16 mouse cellular contexts compared by ENCODE assay signal in genomic region chr5:130101724-130102123, GRCm38 (mm10).
"Had no signal": no experiment of that assay in that cellular context is flagged by ENCODE, and none has a peak within 500 bp of the region (broad histone marks: within the 10 kb centered on the region; RNA-seq: fewer than 3 reads in every experiment).

No protein-coding gene starts in this region.

- DNase-seq: retina, postnatal 1 day; right cerebral cortex, adult 18-20 months; right cerebral cortex, postnatal 14 days; right cerebral cortex, postnatal 25 days; right cerebral cortex, postnatal 4 days; spleen, adult 18-20 months; thymus, adult 18-20 months; thymus, adult 2 months; thymus, postnatal 14 days; thymus, postnatal 25 days; thymus, postnatal 36 days; thymus, postnatal 4 days had no signal

- H3K4me3 ChIP-seq: neural tube, embryonic 13.5 days; neural tube, embryonic 15.5 days; stomach, embryonic 15.5 days had no signal

- H3K9me3 ChIP-seq: neural tube, embryonic 13.5 days; neural tube, embryonic 15.5 days; stomach, embryonic 15.5 days had no signal

- H3K27ac ChIP-seq: neural tube, embryonic 13.5 days; neural tube, embryonic 15.5 days; stomach, embryonic 15.5 days; stomach, postnatal 0 days had no signal

- H3K27me3 ChIP-seq: neural tube, embryonic 13.5 days; neural tube, embryonic 15.5 days; stomach, embryonic 15.5 days had no signal

- H3K4me1 ChIP-seq: neural tube, embryonic 13.5 days; neural tube, embryonic 15.5 days; stomach, embryonic 15.5 days had no signal
